Mouse (Mus musculus) thymus, postnatal 25 days (tissue): ENCODE measurements at regions not wholly inside any gene's neighbourhood (a gene's known extent, or its start where the extent isn't known, plus 50 kb on each side); places are given as distances from the start of the nearest gene placed in this dataset.

Experiments used
- DNase-seq: peaks from one replicate; pipeline ENCODE4 v3.0.0; 2022

DNA sequence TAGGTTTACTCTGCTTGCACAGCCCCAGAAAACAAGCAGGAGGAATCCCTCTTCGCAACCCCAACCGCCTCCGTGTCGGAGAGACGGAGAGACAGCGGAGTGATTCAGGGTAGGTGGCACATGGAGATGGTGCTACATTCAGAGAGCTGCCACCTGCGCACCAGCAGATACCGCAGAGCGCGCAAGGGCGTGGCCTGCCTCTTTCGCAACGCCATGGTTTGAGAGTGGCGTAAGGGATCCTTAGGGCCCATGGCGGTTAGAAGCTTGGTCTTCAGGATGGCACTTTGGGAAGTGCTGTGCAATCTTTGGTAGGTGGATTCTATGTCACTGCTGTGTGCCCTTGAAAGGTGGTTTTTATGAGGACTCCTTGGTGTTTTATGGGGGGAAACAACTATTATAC is 60.9 kb upstream of the Arglu1 start:
- DNase-seq = no peak

DNA sequence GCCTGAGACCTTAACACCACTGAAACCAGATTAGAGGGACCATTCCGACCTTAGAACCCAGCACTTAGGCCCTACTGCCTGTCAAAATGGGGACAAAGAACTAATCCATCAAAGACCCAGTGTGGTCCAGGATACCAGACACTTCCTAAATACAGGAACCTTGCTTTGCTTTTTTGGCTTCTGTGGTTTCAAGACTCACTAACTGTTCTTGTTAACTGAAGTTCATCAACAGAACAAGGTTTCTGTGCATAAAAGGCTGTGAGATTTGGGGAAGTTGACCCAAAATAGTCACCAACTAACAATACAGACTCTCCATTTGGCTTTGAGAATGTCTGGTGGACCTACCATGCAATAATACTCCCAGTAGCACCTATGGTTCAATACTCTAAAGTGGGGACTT is 56.4 kb upstream of the Arglu1 start:
- DNase-seq = no peak

DNA sequence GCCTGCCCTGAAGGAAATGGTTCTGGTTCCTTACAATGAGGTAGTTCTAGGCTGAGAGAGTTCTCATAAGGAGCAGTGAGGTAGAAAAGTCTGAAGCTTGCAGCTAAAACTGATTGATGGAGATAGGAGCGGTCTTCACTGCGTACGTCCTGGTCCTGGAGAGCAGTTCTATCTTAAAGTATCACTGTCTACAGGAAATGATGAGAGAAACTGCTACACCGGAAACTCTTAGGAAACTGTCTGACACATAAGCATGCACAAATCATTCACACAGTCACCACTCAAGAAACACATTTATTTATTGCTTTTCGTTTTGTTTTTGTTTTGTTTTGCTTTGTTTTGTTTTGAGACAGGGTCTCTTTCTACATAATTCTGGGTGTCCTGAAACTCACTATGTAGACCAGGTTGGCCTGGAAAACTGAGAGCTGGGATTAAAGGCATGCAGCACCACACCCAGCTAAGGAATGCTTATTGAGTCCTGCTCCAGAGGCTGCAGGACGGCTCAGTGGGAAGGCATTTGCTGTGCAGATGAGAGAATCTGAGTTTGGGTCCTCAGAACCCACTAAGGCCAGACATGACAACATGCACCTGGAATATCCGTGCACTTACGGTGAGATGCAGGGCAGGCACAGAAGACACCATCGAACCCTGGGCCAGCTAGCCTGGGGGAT is 55.4 kb upstream of the Arglu1 start:
- DNase-seq = no peak
